Mouse (Mus musculus) gastrocnemius, postnatal 14 days (tissue): Measurements from ENCODE around the gene Mob2. TPM values are rescaled to one million over a fixed set of nuclear protein-coding genes. Genes with fewer than 3 reads are reported as not detected.

ENCODE experiments used
- DNase-seq: peaks from one replicate; pipeline ENCODE4 v3.0.0; 2021; ENCODE audit warnings: mixed read lengths
- intact Hi-C: fragments of 180-260 bp; cut with DNase I; formaldehyde crosslinking; loops from one replicate; pipeline ENCODE4 v1.15.1; 2025; ENCODE audit warnings: low total_unique reads
- microRNA-seq, 2 experiments: library from miRNA; unstranded; fragments of <30 nt; microRNA quantifications; one replicate each; pipeline ENCODE4 v1.2.0; 2021
- total RNA-seq, 2 experiments: library from RNA; stranded (reverse); gene quantifications; 2 replicates each; pipeline ENCODE4 v1.2.3; 2021

Gene Mob2
- total RNA-seq, 2 experiments from 2014 or later: 26.6 to 32.0 TPM

- no peak for DNase-seq
- intact Hi-C loops: no loop called here
Observed at GRCm38 (mm10) chr7:141961491-141961890, 99.4 kb downstream of the Mob2 start.

GRCm38 (mm10) chr7:141960926-141961325, 99.9 kb downstream of the Mob2 start:
- intact Hi-C loops: no loop called here
- no peak for DNase-seq

- intact Hi-C loops: no loop called here
- DNase-seq: no peak
Observed at GRCm38 (mm10) chr7:141959133-141959532, 101.7 kb downstream of the Mob2 start.

Small RNA genes within 50 kb of the gene (microRNA-seq; reads per million reads assigned to microRNA genes)
- gene Mir3104: 0 reads per million in 2 experiments

Other genes with a start within 250 kb of the Mob2 start
- not detected for gene Muc5b, start 222.0 kb downstream of the Mob2 start, total RNA-seq
- 10 to 100 TPM; 24.7 to 25.6 TPM for gene Tollip, start 142.6 kb downstream of the Mob2 start, total RNA-seq
- under 1 TPM; 0.35 to 0.58 TPM for gene Brsk2, start 111.3 kb downstream of the Mob2 start, total RNA-seq
- gene Dusp8, start 34.8 kb upstream of the Mob2 start, total RNA-seq: 10 to 100 TPM; 16.5 to 24.6 TPM
- not detected for gene Gm45618, start 59.7 kb upstream of the Mob2 start, total RNA-seq
- not detected for gene Gm39115, start 75.0 kb upstream of the Mob2 start, total RNA-seq
- not detected for gene Gm45337, start 83.5 kb upstream of the Mob2 start, total RNA-seq
- not detected for gene Gm29735, start 96.0 kb upstream of the Mob2 start, total RNA-seq
- not detected for gene Gm4553, start 104.7 kb upstream of the Mob2 start, total RNA-seq
- gene Krtap5-2, start 114.9 kb upstream of the Mob2 start, total RNA-seq: not detected
- not detected for gene Gm10153, start 129.3 kb upstream of the Mob2 start, total RNA-seq
- gene Krtap5-3, start 140.3 kb upstream of the Mob2 start, total RNA-seq: not detected
- not detected for gene Gm7579, start 150.8 kb upstream of the Mob2 start, total RNA-seq
- gene Krtap5-5, start 168.9 kb upstream of the Mob2 start, total RNA-seq: not detected
- not detected for gene Gm40460, start 180.0 kb upstream of the Mob2 start, total RNA-seq
- gene Gm2431, start 197.3 kb upstream of the Mob2 start, total RNA-seq: not detected
- gene Gm4559, start 213.3 kb upstream of the Mob2 start, total RNA-seq: not detected
- gene Krtap5-1, start 236.1 kb upstream of the Mob2 start, total RNA-seq: not detected
- gene Krtap5-4, start 242.5 kb upstream of the Mob2 start, total RNA-seq: not detected